Mouse (Mus musculus): Measurements from ENCODE around the gene Zc3hc1. TPM values are rescaled to one million over a fixed set of nuclear protein-coding genes. Genes with fewer than 3 reads are reported as not detected.

Gene Zc3hc1
- total RNA-seq, 2 experiments from 2014 or later, result 17.9 to 19.0 TPM

GRCm38 (mm10) chr6:30374731-30375510, 15.9 kb downstream of the Zc3hc1 start:
- peak; percentile 62 to 88 for DNase-seq

- no peak for DNase-seq
Observed at GRCm38 (mm10) chr6:30372627-30373369, 18.0 kb downstream of the Zc3hc1 start.

- DNase-seq, result no peak
Observed at GRCm38 (mm10) chr6:30369291-30369690, 21.5 kb downstream of the Zc3hc1 start.

DNA sequence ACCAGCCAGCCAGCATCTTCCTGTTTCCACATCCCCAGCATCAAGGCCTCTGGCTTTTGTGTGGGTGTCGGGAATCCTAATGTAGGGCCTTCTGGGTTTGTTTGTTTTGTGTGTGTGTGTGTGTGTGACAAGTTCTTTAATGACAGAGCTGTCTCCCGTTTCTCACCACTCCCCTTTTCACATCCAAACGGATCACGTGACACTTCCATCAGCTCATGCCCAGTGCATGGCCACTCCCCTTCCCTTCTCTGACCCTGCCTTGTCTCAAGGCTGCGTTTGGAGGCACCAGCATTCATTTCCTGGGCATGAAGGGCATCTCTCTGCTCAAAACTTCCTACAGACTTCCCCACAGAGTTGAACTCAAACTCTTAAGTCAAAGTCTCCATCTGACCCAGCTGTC, 27.0 kb downstream of the Zc3hc1 start:
- DNase-seq, result no peak

- no peak for DNase-seq
Observed at GRCm38 (mm10) chr6:30359762-30360509, 30.9 kb downstream of the Zc3hc1 start.

DNA sequence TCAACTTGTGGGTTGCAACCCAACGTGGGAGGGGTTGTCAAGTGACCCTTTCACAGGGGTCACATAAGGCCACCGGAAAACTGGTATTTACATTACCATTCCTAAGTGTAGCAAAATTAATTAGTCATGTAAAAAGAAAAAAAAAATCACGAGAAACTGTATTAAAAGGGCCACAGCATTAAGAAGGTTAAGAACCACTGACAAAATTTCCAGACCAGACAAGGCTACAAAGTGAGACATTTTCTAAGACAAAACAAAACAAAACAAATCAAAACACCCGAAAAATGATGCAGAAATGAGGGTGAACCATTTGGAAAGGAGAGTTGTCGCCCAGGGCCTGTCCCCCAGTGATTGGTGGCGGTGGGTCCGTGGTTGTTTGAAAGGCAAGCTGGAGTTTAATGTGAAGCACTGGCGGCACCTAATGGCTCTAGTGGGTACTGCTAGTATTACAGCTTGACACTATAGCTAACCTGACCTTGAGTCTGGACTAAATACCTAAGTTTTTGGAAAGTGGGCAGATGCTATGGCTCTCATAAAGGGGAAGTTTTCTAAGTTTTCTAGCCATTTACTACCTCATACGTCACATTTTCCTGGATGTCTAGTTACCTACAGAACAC, 33.2 kb downstream of the Zc3hc1 start:
- peak; percentile 72 to 78 for DNase-seq

GRCm38 (mm10) chr6:30356680-30357079, 34.1 kb downstream of the Zc3hc1 start:
- DNase-seq, result peak; percentile 49 to 76

DNA sequence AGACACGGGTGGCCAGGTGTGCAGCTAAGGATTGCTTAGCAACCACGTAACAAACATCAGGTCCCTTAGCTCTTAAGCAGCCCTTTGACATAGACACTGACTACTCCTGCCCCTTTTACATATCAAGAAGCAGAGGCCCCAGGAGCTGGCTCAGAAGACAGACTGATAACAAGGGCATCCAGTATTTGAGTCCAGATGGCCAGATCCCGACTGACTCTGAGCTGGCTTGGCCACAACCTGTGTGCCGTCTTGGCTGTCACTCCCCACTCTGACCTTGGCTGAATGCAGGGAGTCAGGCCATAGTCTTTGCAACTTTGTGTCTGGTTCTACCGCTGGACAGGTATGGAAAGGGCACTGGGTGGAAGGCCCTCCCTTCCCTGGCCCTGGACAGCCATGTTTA, 34.7 kb downstream of the Zc3hc1 start:
- DNase-seq, result peak in 1 of 2 experiments; percentile 56

GRCm38 (mm10) chr6:30355701-30356100, 35.1 kb downstream of the Zc3hc1 start:
- no peak for DNase-seq

DNA sequence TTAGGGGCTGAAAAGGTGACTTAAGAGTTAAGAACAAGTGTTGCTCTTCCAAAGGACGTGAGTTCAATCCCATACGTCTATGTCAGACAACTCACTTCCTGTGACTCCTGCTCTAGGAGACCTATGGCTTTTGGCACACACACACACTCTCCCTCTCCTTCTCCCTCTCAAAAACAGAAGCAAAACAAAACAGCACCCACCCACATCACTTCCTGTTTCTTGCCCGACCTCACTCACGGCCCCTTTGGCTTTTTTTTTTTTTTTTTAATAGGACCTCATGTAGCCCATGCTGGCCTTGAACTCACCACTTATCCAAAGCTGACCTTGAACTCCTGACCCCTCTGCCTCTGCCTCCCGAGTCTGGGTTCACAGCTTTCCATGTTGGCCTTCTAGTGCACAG, 36.1 kb downstream of the Zc3hc1 start:
- no peak for DNase-seq

DNA sequence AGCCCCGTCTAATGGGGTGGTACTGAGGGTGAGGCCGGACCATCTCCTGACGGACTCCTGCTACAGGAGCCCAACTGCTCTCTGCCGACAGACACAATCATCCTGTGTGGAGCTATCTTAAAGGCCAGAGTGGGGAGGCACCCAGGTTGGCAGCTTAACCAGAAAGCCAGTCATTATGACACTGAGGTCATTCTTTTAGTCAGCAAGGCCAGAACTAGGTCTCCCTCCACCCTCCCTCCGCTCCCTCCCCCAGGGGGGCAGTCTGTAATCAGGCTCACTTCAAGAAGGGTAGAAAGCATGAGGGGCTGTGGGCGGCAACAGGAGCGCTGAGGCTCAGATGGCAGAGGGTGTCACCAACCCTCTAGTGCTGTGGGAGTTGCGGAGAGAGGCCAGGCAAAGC, 37.2 kb downstream of the Zc3hc1 start:
- DNase-seq, result peak; percentile 61 to 64

- no peak for DNase-seq
Observed at GRCm38 (mm10) chr6:30352762-30353161, 38.1 kb downstream of the Zc3hc1 start.

DNA sequence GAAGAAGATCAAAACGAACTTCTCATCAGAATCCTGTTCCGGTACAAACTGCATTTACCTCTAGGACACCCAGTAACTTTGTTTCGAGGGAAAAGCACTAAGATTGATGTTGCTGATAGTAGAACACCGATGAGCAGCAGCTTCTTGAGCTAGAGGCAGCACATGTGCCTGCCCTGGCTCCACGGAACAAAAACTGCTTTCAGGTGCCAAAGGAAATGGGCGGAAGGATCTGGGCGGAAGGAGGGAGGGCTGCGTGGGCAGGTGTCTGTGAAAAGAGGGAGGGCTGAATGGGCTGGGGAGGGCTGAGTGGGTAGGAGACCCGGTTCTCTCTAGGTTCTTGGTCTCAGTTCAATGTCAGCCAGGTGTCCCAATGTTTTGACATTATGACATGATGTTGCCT, 39.5 kb downstream of the Zc3hc1 start:
- no peak for DNase-seq

DNA sequence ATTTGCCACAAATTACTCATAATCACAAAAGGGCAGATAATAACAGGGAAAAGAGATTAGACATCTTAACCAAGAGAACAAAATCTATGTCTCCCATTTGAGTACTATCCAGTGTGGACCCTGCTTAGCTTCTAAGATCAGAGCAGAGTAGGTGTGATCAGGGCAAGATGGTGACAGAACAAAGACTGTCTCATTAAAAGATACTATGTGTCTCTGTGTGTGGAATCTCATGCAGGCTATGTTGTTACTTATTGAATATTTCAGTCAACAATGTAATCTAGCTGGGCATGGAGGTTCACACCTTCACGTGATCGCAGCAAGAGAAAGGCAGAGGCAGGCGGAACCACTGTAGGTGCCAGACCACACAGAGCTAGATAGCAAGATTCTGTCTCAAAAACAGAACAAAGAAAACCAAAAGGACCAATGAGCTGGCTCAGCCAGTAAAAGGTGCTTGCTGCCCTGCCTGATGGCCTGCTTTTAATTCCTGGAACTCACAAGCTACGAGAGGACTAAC, 43.5 kb downstream of the Zc3hc1 start:
- no peak for DNase-seq

GRCm38 (mm10) chr6:30346737-30347136, 44.1 kb downstream of the Zc3hc1 start:
- peak; percentile 72 to 76 for DNase-seq

DNA sequence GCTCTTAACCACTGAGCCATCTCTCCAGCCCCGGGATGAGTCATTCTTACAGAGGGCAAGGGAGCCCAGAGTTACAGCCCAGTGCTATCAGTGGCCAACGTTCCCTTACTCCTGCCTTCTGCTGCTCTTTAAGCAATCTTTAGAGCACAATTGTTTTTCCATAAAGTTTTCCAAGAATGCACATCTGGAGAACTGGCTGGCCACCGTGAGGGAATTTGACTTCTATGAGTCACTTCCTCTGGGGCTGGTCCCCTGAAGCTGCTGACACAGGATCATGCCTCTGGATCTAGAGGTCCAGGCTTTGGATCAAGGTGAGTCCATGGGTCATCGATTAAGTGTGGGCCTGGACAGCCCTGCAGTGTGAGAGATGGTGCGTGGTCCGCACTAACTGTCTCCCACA, 46.8 kb downstream of the Zc3hc1 start:
- no peak for DNase-seq

- no peak for DNase-seq
Observed at GRCm38 (mm10) chr6:30340231-30340873, 50.5 kb downstream of the Zc3hc1 start.

GRCm38 (mm10) chr6:30336912-30337311, 53.9 kb downstream of the Zc3hc1 start:
- peak; percentile 68 to 82 for DNase-seq

- DNase-seq, result no peak
Observed at GRCm38 (mm10) chr6:30332262-30332661, 58.6 kb downstream of the Zc3hc1 start.

DNA sequence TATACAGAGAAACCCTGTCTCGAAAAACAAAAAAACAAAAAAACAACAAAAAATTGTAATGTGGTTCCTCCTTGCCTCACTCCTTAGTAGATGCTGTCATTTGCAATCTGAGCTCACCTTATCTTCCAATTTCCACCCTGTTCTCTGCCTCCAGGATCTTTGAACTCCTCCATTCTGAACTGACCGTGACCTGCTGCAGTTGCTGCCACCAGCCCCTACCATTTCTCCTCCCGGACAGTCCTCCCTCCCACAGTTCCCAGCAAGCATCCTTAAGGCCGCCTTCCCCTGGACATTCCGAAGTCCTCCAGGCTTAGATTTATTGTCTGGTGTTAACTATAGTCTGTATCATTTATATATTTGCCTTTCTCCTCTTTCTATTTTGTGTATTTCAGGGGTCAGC, 60.1 kb downstream of the Zc3hc1 start:
- no peak for DNase-seq

GRCm38 (mm10) chr6:30325932-30326501, 64.8 kb downstream of the Zc3hc1 start:
- DNase-seq, result no peak
